Mouse (Mus musculus) adrenal gland, postnatal 10 days (tissue): ENCODE measurements around the gene Spata17. TPM values are rescaled to one million over a fixed set of nuclear protein-coding genes. Genes with fewer than 3 reads are reported as not detected.

Experiments
- DNase-seq: peaks from one replicate; pipeline ENCODE4 v3.0.0; 2021; ENCODE audit warnings: mixed read lengths
- total RNA-seq, 2 experiments: library from RNA; stranded (reverse); gene quantifications; 2 replicates each; pipeline ENCODE4 v1.2.3; 2021

Spata17 gene
- total RNA-seq, 2 experiments from 2014 or later, result 0.84 to 1.6 TPM

- DNase-seq, result no peak
Measured at GRCm38 (mm10) chr1:186997596-186998304, 217.5 kb downstream of the Spata17 start.

Other genes with a start within 250 kb of the Spata17 start
- gene D1Pas1, start 248.0 kb downstream of the Spata17 start, total RNA-seq, result not detected
- 10 to 100 TPM; 18.9 to 24.7 TPM for gene Gpatch2, start within 50 bp of the Spata17 start, total RNA-seq